Mouse (Mus musculus): Measurements from ENCODE around the gene Gm34653.

DNA sequence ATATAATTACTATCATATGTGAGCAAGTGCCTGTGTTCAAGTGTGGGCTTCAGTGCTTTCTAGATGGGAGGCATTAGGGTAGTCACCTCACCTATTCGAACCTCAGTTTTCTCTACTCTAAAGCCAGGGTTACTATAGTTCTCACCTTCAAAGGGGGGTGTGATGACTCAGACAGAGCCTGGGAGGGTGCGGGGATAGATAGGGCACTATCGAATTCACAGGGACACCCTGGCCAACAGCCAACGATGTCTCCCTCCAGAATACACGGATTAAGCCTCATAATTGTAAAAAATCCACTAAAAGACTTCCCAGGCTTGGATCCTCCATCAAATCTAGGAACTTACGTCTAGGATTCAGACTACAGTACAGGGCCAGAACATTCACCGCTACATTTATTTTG lies 37.4 kb upstream of the Gm34653 start:
- no peak for TF ChIP-seq CTCF (conservative IDR thresholded peaks at IDR 0.05; ENCODE audit: low read length)
- no peak for TF ChIP-seq NANOG (IDR thresholded peaks at IDR 0.05; ENCODE audit: borderline replicate concordance, low read length)
